Mouse (Mus musculus) adrenal gland, postnatal 25 days (tissue): ENCODE measurements around the gene Aif1. TPM values are rescaled to one million over a fixed set of nuclear protein-coding genes. Genes with fewer than 3 reads are reported as not detected.
A peak's percentile ranks its signal among the peaks of the same experiment; 100 is the strongest.

Experiments
- DNase-seq: peaks from one replicate; pipeline ENCODE4 v3.0.0; 2021; ENCODE audit warnings: mixed read lengths
- long read RNA-seq: library from polyadenylated mRNA; stranded (forward); transcript quantifications from one replicate; pipeline ENCODE4 v2.0.0, GENCODE M21; 2021
- total RNA-seq: library from RNA; stranded (reverse); gene quantifications from 2 replicates; pipeline ENCODE4 v1.2.3, GENCODE M21; 2021

Aif1 gene
- 2.3 and 3.0 TPM in 2 replicates for total RNA-seq
- long read RNA-seq, partial matches to known transcripts: 0 of 3 reads
- long read RNA-seq, other reads (novel, unspliced or antisense): 0 of 3 reads

- no peak for DNase-seq
Observed at GRCm38 (mm10) chr17:35175968-35176367, at the start of gene Aif1. Gene Aif1 (minus strand): TSS chr17:35176068.

- DNase-seq: no peak
Observed at GRCm38 (mm10) chr17:35225456-35225855, 49.6 kb upstream of the Aif1 start.

GRCm38 (mm10) chr17:35224641-35225040 lies 48.8 kb upstream of the Aif1 start:
- no peak for DNase-seq

GRCm38 (mm10) chr17:35222299-35222698 lies 46.4 kb upstream of the Aif1 start:
- DNase-seq: no peak

- no peak for DNase-seq
Observed at GRCm38 (mm10) chr17:35220156-35220952, 44.5 kb upstream of the Aif1 start, which contains the start of gene Gm16181. Gene Gm16181 (plus strand): TSS chr17:35220834.

GRCm38 (mm10) chr17:35219601-35220041 lies 43.8 kb upstream of the Aif1 start:
- DNase-seq: no peak

- DNase-seq: no peak
Observed at GRCm38 (mm10) chr17:35218516-35219193, 42.8 kb upstream of the Aif1 start.

GRCm38 (mm10) chr17:35213071-35213470 lies 37.2 kb upstream of the Aif1 start:
- no peak for DNase-seq

GRCm38 (mm10) chr17:35210593-35210992 lies 34.7 kb upstream of the Aif1 start:
- no peak for DNase-seq

- DNase-seq: no peak
Observed at GRCm38 (mm10) chr17:35209785-35210535, 34.1 kb upstream of the Aif1 start.

- no peak for DNase-seq
Observed at GRCm38 (mm10) chr17:35205380-35205769, 29.5 kb upstream of the Aif1 start.

GRCm38 (mm10) chr17:35204494-35205379 lies 28.9 kb upstream of the Aif1 start, which contains the start of gene Lta:
Gene Lta (minus strand): TSS chr17:35205351.
- DNase-seq: no peak

- DNase-seq: no peak
Observed at GRCm38 (mm10) chr17:35202442-35202841, 26.6 kb upstream of the Aif1 start.

- DNase-seq: peak; percentile 33
Observed at GRCm38 (mm10) chr17:35201787-35202186, 25.9 kb upstream of the Aif1 start, which contains the start of gene Tnf. Gene Tnf (minus strand): TSS chr17:35202007.

- no peak for DNase-seq
Observed at GRCm38 (mm10) chr17:35201128-35201527, 25.3 kb upstream of the Aif1 start.

GRCm38 (mm10) chr17:35200398-35200797 lies 24.5 kb upstream of the Aif1 start:
- no peak for DNase-seq

GRCm38 (mm10) chr17:35198946-35199345 lies 23.1 kb upstream of the Aif1 start:
- no peak for DNase-seq

GRCm38 (mm10) chr17:35198029-35198428 lies 22.2 kb upstream of the Aif1 start:
- DNase-seq: no peak

GRCm38 (mm10) chr17:35197126-35197525 lies 21.3 kb upstream of the Aif1 start:
- DNase-seq: no peak

- DNase-seq: no peak
Observed at GRCm38 (mm10) chr17:35196321-35196641, 20.4 kb upstream of the Aif1 start.

- peak; percentile 86 for DNase-seq
Observed at GRCm38 (mm10) chr17:35195631-35196320, 19.9 kb upstream of the Aif1 start.
